Mouse (Mus musculus): Measurements from ENCODE around the gene Kirrel3. TPM values are rescaled to one million over a fixed set of nuclear protein-coding genes. Genes with fewer than 3 reads are reported as not detected.

Gene Kirrel3
- polyA plus RNA-seq, 1 experiment from 2014 or later, result 0.72 TPM

DNA sequence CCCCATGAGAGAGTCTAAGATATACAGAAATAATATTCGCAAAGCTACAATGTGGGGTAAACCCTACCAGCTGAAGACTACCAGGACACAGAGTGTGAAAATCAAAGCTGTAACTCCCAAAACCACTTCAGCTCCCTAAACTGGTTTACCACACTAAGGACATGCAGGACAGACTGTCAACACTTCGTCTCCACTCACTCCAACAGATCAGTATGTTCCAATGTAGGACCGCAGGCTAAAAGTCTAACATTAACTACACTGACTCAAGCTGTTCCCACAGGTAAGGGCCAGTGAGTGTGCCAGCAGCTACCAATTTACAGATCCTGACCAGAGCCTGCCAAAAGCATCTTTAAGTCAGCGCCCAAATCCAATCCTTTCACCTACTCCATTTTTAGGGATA, 566.0 kb downstream of the Kirrel3 start:
- no peak for DNase-seq (ENCODE audit: low spot score)
- Histone ChIP-seq H3K9me3 (ENCODE audit: low read length) (no peaks in the 10 kb centered on the region), H3K36me3 (ENCODE audit: insufficient read depth, low read length) (peaks cover 17% of the 10 kb centered on the region; the same call in 1 of the 2 replicates), H3K4me2 (replicated peaks; ENCODE audit: low read depth, low read length) (no peak overlapping the region), H3K27me3 (replicated peaks; ENCODE audit: insufficient read depth, low read length) (no peaks in the 10 kb centered on the region), H3K27ac (ENCODE audit: low read length) (no peak overlapping the region), H3K9ac (replicated peaks; ENCODE audit: low read depth) (no peak overlapping the region), H3K4me3 (ENCODE audit: low read depth, low read length) (no peak overlapping the region), H3K4me1 (ENCODE audit: insufficient read depth, low read depth, low read length) (no peaks in the 10 kb centered on the region)
- whole genome bisulfite sequencing, result 88% methylated on average over 4 of the region's 4 CpGs
- no peak for ATAC-seq
- no peak for TF ChIP-seq CTCF (IDR thresholded peaks at IDR 0.05)
- TF ChIP-seq EP300 (IDR thresholded peaks at IDR 0.05), result no peak

GRCm38 (mm10) chr9:35052671-35053070, 567.0 kb downstream of the Kirrel3 start:
- no peaks in the 10 kb centered on the region for H3K4me1 ChIP-seq (ENCODE audit: insufficient read depth, low read depth, low read length)
- H3K27me3 ChIP-seq (replicated peaks; ENCODE audit: insufficient read depth, low read length), result no peaks in the 10 kb centered on the region
- TF ChIP-seq EP300 (IDR thresholded peaks at IDR 0.05) (no peak), CTCF (IDR thresholded peaks at IDR 0.05) (no peak)
- 96% methylated on average over 4 of the region's 4 CpGs for WGBS
- peaks cover 17% of the 10 kb centered on the region; the same call in 1 of the 2 replicates for H3K36me3 ChIP-seq (ENCODE audit: insufficient read depth, low read length)
- no peak overlapping the region for H3K4me3 ChIP-seq (ENCODE audit: low read depth, low read length)
- ATAC-seq (no peak), DNase-seq (ENCODE audit: low spot score) (no peak)
- no peaks in the 10 kb centered on the region for H3K9me3 ChIP-seq (ENCODE audit: low read length)
- H3K4me2 ChIP-seq (replicated peaks; ENCODE audit: low read depth, low read length), result no peak overlapping the region
- no peak overlapping the region for H3K9ac ChIP-seq (replicated peaks; ENCODE audit: low read depth)
- H3K27ac ChIP-seq (ENCODE audit: low read length), result no peak overlapping the region

- no peaks in the 10 kb centered on the region for H3K4me1 ChIP-seq (ENCODE audit: insufficient read depth, low read depth, low read length)
- no peaks in the 10 kb centered on the region for H3K27me3 ChIP-seq (replicated peaks; ENCODE audit: insufficient read depth, low read length)
- 93% methylated on average over 16 of the region's 16 CpGs for WGBS
- peaks cover 17% of the 10 kb centered on the region; the same call in 1 of the 2 replicates for H3K36me3 ChIP-seq (ENCODE audit: insufficient read depth, low read length)
- no peak for DNase-seq (ENCODE audit: low spot score)
- no peak overlapping the region for H3K27ac ChIP-seq (ENCODE audit: low read length)
- ATAC-seq, result no peak
- no peaks in the 10 kb centered on the region for H3K9me3 ChIP-seq (ENCODE audit: low read length)
- TF ChIP-seq EP300 (IDR thresholded peaks at IDR 0.05) (no peak), CTCF (IDR thresholded peaks at IDR 0.05) (no peak)
- H3K9ac ChIP-seq (replicated peaks; ENCODE audit: low read depth), result no peak overlapping the region
- no peak overlapping the region for H3K4me2 ChIP-seq (replicated peaks; ENCODE audit: low read depth, low read length)
- H3K4me3 ChIP-seq (ENCODE audit: low read depth, low read length), result no peak overlapping the region
Observed at GRCm38 (mm10) chr9:35053081-35053480, 567.4 kb downstream of the Kirrel3 start.

DNA sequence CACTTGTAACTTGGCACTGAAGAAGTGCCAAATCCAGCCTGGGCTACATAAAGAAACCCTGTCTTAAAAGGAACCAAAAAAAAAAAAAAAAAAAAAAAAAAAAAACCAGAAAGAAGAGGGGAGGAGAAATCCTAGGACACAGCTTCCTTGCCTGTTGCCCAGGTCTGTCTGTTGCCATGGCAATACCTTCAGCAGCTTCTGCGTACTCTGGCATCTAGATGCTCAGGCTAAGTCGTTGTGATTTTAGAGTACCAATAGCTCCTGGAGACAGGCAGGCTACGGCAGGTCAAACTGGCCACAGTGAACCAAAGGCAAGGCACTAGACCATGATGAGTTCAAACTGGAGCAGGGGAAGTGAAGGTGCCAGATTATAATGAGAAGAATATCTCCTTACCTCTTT, 568.0 kb downstream of the Kirrel3 start:
- H3K4me2 ChIP-seq (replicated peaks; ENCODE audit: low read depth, low read length), result no peak overlapping the region
- ATAC-seq (no peak), DNase-seq (ENCODE audit: low spot score) (no peak)
- H3K27ac ChIP-seq (ENCODE audit: low read length), result no peak overlapping the region
- H3K27me3 ChIP-seq (replicated peaks; ENCODE audit: insufficient read depth, low read length), result no peaks in the 10 kb centered on the region
- H3K36me3 ChIP-seq (ENCODE audit: insufficient read depth, low read length), result peaks cover 17% of the 10 kb centered on the region; the same call in 1 of the 2 replicates
- H3K4me3 ChIP-seq (ENCODE audit: low read depth, low read length), result no peak overlapping the region
- H3K9ac ChIP-seq (replicated peaks; ENCODE audit: low read depth), result no peak overlapping the region
- H3K4me1 ChIP-seq (ENCODE audit: insufficient read depth, low read depth, low read length), result no peaks in the 10 kb centered on the region; the same call in 1 of the 2 replicates
- no peaks in the 10 kb centered on the region for H3K9me3 ChIP-seq (ENCODE audit: low read length)
- TF ChIP-seq EP300 (IDR thresholded peaks at IDR 0.05) (no peak), CTCF (IDR thresholded peaks at IDR 0.05) (no peak)
- WGBS, result 77% methylated on average over 3 of the region's 3 CpGs

GRCm38 (mm10) chr9:35055528-35056330, 570.0 kb downstream of the Kirrel3 start:
- WGBS, result 83% methylated on average over 11 of the region's 11 CpGs

GRCm38 (mm10) chr9:35056611-35057010, 570.9 kb downstream of the Kirrel3 start:
- H3K4me1 ChIP-seq (ENCODE audit: insufficient read depth, low read depth, low read length), result no peaks in the 10 kb centered on the region; the same call in 1 of the 2 replicates
- H3K4me3 ChIP-seq (ENCODE audit: low read depth, low read length), result no peak overlapping the region
- H3K9me3 ChIP-seq (ENCODE audit: low read length), result no peaks in the 10 kb centered on the region
- DNase-seq (ENCODE audit: low spot score), result no peak
- H3K4me2 ChIP-seq (replicated peaks; ENCODE audit: low read depth, low read length), result no peak overlapping the region
- TF ChIP-seq CTCF (IDR thresholded peaks at IDR 0.05) (no peak), EP300 (IDR thresholded peaks at IDR 0.05) (no peak)
- peaks cover 17% of the 10 kb centered on the region; the same call in 1 of the 2 replicates for H3K36me3 ChIP-seq (ENCODE audit: insufficient read depth, low read length)
- H3K27me3 ChIP-seq (replicated peaks; ENCODE audit: insufficient read depth, low read length), result no peaks in the 10 kb centered on the region
- WGBS, result 90% methylated on average over 3 of the region's 3 CpGs
- H3K9ac ChIP-seq (replicated peaks; ENCODE audit: low read depth), result no peak overlapping the region
- no peak for ATAC-seq
- 0 out of 2 replicates have a peak overlapping the region, but pooled peaks have one; percentile 7 for H3K27ac ChIP-seq (ENCODE audit: low read length)

More at GRCm38 (mm10) chr9:35055528-35056330, 570.0 kb downstream of the Kirrel3 start:
- Histone ChIP-seq H3K36me3 (ENCODE audit: insufficient read depth, low read length) (peaks cover 17% of the 10 kb centered on the region; the same call in 1 of the 2 replicates), H3K27me3 (replicated peaks; ENCODE audit: insufficient read depth, low read length) (no peaks in the 10 kb centered on the region), H3K9me3 (ENCODE audit: low read length) (no peaks in the 10 kb centered on the region), H3K9ac (replicated peaks; ENCODE audit: low read depth) (no peak overlapping the region), H3K4me1 (ENCODE audit: insufficient read depth, low read depth, low read length) (no peaks in the 10 kb centered on the region; the same call in 1 of the 2 replicates), H3K4me3 (ENCODE audit: low read depth, low read length) (no peak overlapping the region), H3K4me2 (replicated peaks; ENCODE audit: low read depth, low read length) (no peak overlapping the region), H3K27ac (ENCODE audit: low read length) (0 out of 2 replicates have a peak overlapping the region, but pooled peaks have one; percentile 7)
- DNase-seq (ENCODE audit: low spot score) (no peak), ATAC-seq (no peak)
- TF ChIP-seq CTCF (IDR thresholded peaks at IDR 0.05), result no peak
- TF ChIP-seq EP300 (IDR thresholded peaks at IDR 0.05), result no peak

Measured in lung, postnatal 0 days (tissue).